Mouse (Mus musculus) left cerebral cortex, postnatal 14 days (tissue): Measurements from ENCODE around the gene Faap20. TPM values are rescaled to one million over a fixed set of nuclear protein-coding genes. Genes with fewer than 3 reads are reported as not detected.

ENCODE experiments used
- DNase-seq, 2 experiments: peaks; one replicate each; pipeline ENCODE4 v3.0.0; 2021 to 2022; ENCODE audit warnings: low spot score in 2 of 2, mixed read lengths in 1 of 2
- intact Hi-C: fragments of 180-260 bp; cut with DNase I; formaldehyde crosslinking; loops from one replicate; pipeline ENCODE4 v1.15.1; 2025
- total RNA-seq, 2 experiments: library from RNA; stranded (reverse); gene quantifications; 2 replicates each; pipeline ENCODE4 v1.2.3; 2021

Gene Faap20
- total RNA-seq, 2 experiments from 2014 or later = 22.6 to 27.0 TPM

DNA sequence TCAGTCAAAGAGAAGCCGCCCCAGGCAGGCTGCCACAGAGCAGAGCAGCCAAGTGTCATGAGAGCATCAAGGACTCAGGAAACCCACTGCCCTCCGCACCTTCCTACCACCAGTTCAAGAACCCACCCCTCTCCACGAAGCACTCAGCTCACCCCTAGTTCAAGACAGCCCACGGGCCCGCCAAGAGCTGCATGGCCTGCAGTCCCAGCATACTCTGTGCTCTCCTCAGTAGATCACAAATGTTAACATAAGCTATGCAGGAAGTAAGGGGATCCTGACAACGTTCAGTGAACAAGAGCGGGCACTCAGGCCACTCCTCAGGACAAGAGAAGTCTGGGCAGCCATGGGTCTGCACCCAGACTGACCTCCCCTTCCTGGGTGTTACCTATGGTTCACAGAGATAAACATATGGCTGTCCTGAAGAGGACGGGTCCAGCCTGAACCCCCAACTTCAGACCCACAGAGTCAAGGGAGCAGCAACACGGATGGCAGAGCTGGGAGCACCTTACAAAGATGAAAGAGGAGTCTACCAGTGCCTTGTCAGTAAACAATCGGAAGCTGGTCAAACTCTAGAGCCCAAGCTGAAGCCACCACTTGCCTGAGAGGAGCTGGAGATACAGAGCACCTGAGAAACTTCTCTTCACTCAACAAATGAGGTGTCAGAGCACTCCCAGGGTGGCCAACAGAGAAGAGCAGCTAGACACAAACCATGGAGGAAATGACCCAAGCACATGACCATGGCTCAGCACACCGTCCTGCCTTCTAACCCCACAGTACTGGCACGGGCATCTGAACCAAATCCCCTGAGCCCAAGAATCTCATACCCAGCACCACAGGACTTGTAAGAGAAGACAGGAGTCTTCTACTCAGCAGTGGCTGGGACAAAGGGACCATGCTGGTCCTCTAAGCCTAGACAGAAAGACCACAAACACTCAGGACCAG is 30.1 kb upstream of the Faap20 start:
- DNase-seq = no peak
- intact Hi-C loops = loop anchor here (5.0 kb wide), 1 partner anchor 57 kb away; no protein-coding TSS in a partner anchor

DNA sequence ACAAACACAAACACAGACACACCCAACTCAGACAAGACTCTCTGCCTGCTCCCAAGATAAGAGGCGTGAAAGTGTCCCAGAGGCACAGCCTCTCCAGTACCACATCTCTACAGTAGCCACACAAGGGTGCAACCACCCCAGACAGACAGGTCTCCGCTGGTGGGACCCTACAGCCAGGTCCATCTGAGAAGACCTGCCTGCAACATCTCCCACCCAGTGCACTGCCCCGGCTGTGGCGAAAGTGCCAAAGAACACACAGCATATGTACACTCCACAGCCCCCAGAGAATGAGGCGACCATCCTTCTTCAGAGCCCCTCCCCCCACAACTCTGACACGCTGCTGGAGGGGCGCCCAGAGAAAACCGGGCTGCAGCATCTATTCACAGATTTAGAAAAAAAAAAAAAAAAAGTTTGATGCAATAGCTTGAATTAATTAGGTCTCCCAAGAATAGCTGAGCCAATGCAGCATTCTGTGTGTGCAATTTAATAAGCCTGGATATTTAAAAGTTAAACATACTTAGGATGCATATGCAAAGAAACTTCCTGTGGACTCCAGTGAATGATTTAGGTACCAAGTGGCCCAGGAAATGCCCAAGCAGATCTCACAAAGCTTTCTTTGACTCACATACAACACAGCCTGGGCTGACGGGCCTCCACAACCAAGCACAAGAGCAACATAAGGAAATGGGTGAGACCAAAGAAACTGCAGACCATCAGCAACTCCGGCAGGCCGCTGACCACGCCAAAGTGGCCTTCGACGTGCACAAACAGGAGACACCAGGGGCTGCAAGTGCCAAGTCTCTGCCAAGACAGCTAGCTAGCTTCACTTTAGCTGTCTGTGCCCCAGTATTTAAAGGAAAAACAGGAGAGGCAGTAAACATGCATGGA is 29.1 kb upstream of the Faap20 start:
- peak in 1 of 2 experiments; percentile 50 for DNase-seq
- intact Hi-C loops = loop anchor here (5.0 kb wide), 1 partner anchor 58 kb away; no protein-coding TSS in a partner anchor

DNA sequence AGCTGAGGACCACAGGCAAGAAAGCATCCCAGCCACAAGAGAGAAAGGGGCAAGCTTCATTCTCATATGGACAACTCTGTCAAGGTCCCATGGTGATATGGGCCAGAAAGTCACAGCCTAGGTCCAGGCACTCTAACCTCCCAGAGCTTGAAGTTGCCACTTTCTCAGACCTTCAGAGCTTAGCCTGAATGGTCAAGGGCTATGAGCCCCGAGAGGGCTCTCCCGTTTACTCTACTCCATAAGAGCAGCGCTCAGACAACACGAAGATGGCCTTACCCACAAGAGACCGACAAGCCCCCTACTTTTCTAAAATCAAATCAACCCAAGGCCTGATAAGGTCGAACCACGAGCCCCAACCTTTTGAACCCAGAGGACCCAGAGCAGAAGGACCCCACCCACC is 28.5 kb upstream of the Faap20 start:
- intact Hi-C loops = loop anchor here (5.0 kb wide), 1 partner anchor 59 kb away; no protein-coding TSS in a partner anchor
- no peak for DNase-seq

DNA sequence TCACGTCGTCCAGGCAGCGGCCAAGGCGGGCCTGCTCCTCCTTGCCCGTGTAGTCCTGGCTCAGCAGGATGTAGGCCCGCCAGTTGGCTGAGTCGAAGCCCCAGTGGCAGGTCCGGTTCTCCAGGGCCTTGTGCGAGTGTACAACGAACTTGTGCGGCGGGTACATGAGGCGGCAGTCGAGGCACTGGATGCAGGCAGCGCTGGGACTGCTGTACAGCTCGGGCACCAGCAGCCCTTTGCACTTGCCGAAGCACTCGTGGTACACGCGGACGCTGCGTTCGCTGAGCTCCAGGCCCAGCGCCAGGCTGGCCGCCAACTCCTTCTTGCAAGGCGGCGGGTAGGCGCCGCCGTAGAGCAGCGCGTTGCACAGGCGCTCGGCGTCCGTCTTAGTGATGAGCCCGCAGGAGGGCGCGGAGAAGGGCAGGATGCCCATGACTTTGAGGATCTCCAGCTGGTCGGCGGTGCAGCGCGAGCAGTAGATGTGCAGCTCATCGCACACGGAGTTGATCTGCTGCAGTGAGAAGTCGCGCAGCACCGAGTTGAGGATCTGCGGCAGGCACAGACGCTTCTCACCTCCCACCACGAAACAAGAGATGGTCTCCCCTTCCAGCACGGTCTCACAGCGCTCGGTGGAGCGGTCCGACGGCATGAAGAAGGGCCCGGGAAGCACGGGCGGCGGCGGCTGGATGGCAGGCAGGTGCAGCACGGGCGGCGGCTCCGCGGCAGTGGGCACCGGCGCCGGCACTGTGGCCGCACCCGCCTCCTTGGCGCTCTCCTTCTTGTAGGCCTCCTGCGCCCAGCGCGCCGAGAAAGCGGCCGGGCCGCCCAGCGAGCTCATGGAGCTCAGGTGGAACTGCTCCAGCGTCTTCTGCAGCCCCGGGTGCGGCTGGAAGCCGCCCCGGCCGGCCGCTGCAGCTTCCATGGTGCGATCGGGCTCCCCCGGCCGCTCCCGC is 27.7 kb upstream of the Faap20 start:
- intact Hi-C loops = loop anchor here (5.0 kb wide), 1 partner anchor 60 kb away; no protein-coding TSS in a partner anchor
- DNase-seq = peak; percentile 71 to 78

DNA sequence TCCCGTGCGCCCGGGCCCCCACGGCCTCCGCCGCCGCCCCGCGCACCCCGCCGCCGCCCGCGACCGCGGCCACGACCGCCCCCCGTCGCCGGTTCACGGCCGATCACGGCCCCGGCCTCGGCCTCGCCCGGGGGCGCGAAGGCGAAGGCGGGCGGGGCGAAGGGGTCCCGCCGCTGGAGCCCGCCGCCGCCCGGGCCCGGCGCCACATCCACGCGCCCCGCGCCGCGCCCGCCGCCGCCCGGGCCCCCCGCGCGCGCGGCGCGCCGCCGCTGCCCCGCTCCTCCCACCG is 27.1 kb upstream of the Faap20 start, which contains the start of gene Ski:
Gene Ski, minus strand, starts transcription at position 41 of the 289 bp plus-strand sequence.
- intact Hi-C loops = loop anchor here (5.0 kb wide), 1 partner anchor 60 kb away; no protein-coding TSS in a partner anchor

DNA sequence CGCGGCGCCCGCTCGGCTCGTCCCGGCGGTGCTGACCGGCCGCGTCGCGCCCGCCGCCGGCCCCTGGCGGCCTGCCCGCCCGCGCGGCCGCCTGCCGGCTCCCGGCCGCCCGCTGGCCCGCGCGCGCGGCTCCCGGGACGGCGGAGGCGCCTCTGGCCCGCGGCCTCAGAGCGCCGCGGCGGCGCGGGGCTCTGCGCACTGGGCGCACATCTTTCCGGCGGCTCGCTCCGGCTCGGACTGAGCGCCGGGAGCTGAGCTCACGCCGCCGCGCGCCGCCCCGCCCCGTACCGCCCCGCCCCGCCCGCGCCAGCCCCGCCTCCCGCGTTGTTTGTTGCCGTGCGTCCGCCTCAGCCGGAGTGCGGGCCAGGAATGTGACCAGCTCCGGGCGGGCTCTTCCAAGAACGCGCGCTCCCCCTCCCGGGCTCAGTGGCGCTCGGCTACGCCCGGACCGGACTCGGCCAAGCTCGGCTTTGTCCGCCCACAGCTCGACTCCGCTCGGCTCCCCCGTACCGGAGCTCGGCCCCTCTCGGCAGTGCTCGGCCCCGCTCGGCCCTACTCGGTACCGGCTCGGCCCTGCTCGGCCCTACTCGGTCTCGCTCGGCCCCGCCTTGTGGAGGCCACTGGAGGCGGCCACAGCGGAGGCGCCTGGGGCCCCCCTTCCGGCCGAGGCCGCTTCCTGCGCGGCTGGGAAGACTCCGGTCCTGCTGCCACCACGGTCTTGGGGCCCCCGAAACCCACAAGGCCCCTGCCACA is 26.6 kb upstream of the Faap20 start:
- peak; percentile 99 to 100 for DNase-seq
- intact Hi-C loops = loop anchor here (5.0 kb wide), 1 partner anchor 61 kb away; no protein-coding TSS in a partner anchor

More for the DNA sequence above, 27.1 kb upstream of the Faap20 start, which contains the start of gene Ski:
- no peak for DNase-seq

DNA sequence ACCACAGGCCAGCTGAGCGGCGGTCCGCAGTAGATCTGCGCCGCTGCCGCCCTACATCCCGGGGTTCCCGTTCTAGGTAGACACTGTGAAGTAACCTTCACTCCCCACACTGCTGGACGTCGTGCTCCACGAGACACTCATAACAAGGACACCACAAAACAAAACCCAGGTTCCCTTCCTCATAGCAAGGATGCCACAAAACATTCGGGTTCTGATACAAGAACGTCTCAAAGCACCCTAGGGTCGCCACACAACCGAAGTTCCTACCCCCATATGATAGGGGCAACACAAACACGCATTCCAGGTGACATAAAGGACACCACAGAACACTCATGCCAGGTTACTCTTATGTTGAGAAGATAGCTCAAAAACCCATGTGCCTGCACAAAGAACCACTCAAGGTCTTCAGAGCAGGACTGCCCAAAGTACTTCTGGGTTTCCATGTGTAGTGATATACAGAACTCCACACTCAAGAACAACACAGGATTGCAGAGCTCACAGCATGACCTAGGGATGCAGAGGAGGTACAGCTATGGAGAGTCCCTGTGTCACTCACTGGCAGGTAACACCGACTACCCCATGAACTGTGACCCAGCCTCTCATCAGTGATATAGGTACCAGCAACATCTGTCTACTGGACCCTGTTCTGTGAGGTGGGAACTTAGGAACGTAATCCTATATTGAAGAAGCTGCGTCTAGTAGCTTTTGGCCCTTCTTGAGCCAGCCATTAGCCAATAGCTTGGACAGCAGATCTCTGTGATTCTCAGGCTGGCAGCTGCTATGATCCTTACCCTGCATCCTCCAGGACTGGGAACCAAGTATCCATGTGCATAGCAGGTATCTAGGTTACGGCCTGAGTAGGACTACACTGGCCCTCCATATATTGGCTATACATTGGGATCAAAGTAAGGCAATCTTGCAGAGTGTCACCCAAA is 25.7 kb upstream of the Faap20 start:
- DNase-seq = no peak
- intact Hi-C loops = loop anchor here (5.0 kb wide), 1 partner anchor 62 kb away; no protein-coding TSS in a partner anchor

DNA sequence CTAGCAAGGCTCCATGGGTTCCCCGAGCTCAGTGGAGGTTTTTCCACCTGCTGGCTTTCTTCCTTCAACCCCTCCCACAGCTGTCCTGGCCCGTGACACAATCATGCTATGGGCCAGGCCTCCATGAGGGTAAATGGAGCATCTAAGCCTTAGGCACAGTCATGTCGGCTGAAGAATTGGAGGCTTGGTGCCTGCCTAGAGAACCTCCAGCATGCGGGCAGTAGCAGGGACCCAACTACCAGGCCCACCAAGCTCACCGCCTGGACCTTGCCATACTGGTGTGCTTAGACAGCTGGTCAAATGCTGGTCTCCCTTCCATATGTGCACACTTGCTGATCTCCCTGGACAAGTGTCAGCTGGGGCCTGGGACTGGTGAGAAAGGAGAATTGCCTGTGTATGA is 23.7 kb upstream of the Faap20 start:
- intact Hi-C loops = no loop called here
- DNase-seq = no peak

DNA sequence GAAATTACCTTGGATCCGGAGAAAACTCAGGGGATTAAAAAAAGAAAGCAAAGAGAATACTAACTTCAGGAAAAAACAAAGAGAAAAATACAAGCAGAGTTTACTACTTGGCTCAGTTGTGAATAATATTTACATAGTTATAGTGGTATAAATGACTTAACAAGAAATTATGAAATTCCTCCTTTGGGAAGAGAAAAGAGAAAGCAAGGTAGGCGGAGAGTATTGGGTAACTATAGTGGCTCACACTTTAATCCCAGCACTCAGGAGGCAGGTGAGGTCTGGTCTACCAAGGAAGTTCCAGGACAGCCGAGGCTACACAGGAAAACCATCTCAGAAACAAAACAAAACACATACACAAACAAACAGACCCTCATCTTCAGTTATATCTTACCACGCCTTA is 21.6 kb upstream of the Faap20 start:
- intact Hi-C loops = no loop called here
- no peak for DNase-seq

DNA sequence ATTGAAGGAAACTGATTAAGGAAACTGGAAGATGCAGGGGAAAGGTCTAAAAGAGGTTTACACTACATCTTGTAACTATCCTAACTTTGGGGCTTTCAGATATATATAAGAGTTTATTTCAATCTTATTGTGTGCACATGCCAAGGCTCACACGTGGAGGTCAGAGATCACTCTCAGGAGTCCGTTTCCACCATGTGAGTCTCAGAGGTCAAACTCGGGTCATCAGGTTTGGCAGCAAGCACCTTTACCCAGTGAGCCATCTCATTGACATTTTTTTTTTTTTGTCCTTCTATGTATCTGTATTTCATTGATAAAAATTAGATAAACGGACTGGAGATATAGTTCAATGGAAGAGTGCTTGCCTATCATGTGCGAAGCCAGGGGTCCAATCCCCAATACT is 21.1 kb upstream of the Faap20 start:
- intact Hi-C loops = no loop called here
- DNase-seq = no peak

DNA sequence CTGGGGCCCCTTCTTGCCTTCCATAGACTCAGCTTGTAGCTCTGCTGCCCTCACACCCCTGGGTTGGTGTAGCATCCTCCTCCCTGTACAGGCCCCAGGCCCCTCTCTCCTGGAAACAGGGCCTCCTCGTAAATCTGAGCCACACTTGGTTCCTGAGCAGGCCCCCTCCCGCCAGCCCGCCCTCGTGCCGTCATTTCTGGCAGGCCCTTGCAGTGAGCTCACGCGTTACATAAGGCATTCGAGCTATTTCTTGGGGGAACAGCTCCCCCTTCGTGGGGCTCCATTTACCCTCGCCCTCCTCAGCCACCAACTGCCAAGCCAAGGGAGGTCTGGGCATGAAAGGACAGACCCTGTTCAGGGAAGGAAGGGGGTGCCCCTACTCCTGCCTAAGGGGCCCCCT is 15.7 kb upstream of the Faap20 start:
- intact Hi-C loops = no loop called here
- DNase-seq = peak; percentile 81 to 88

DNA sequence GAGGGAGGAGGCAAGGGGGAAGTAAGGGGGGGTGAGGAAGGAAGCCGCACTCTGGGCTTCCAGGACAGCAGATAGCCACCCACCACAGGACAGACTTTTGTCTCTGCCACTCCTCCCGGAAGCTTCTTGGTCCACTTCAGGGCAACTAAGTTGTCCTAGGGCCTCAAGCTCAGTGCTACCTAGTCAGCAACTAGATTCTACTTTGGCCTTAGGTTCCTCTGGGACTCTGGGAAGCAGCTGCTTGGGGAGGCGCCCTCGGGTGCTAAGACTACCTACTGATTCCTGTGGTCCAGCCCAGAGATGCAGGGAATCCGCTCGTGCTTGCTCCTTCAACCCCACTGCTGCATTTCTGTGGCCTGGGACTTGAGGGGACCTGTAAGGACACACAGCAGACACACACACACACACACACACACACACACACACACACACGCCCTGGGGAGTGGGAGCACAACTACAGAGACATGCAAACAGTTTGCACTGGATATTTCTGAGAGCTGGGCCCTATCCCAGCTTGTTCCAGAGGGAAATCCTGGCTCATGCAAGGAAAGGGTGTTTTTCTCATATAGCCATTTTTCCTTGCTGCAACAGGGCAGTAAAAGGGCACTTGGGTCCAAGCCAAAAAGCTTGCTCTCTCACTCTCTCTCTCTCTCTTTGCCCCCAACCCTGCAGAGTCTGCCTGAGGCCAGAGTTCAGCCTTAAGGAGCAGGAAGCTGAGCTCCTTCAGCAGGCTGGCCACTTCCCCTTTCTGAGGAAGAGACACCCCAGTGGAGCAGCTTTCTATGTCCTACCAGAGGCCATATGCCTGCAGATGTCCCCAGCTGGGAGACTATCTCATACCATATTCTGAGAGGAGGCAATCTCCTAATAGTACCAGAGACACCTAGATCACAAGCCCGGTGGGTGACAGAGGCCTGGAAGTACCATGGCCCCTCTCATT is 15.0 kb upstream of the Faap20 start:
- peak in 1 of 2 experiments; percentile 64 for DNase-seq
- intact Hi-C loops = no loop called here

DNA sequence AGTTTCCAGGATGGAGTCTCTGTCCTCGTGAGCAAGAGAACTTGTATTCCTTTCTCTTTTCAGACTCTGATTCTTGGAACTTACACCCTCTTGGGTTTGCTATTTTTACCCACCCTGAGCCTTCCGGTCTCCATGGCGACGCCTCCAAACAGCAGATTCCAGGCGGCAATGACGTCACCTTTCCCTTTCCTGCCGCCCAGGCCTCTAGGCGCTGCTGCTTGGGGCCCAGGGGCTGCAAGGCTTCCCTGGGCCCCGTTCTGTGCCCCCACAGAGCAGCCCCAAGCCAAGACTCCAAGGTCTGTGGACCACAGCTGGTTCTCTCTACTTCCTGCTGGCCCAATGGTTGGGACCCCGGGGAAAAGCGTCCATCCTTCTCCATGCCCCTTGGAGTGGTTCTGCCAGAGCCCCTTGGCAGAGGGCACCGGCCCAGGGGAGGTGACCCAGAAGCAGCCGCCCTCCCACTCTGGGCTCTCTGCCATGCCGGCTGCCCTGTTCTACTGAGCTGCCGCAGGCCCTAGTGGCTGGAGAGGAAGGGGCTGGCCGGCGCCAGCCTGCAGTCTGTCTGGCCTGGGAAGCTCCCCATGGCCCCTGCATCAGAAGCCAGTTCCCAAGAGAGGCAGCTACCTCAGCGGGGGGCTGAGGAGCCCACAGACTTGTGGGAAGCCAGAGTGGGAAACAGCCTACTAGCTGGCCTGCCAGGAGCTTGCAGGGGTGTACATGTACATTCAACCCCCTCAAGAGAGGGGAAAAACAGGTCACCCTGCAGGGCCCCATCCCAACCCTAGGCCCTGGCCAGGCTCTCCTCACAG is 14.1 kb upstream of the Faap20 start:
- DNase-seq = peak; percentile 94 to 96
- intact Hi-C loops = no loop called here

DNA sequence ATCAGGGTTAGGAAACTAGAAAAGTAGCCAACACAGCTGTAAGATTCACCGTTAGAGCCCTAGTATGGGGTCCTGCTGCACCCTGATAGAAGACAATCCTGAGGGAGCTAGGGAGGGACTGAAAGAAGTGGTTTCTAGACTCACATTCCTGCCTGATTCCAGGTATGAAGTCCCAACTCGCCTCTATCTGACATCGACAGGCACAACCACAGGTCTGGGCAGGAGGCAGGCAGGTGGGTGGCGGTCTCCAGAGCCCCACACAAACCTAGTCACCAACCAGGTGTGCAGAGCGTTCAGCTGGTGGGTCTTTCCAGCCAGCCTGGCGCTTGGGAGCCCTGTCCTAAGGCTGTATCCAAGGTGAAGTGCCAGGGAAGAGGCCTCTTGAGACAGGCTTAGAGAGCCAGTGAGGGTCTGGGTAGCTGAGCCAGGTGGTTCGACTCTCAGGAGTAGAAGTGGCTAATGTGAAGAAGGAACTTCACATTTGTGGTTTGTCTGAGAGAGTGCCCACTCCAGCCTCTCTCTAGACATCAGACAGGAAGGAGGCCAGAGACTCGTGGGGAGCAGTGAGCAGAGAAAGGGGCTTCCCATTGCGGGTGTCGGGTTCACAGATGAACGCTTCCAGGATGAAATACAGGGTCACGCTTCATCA is 12.7 kb upstream of the Faap20 start:
- intact Hi-C loops = no loop called here
- no peak for DNase-seq

DNA sequence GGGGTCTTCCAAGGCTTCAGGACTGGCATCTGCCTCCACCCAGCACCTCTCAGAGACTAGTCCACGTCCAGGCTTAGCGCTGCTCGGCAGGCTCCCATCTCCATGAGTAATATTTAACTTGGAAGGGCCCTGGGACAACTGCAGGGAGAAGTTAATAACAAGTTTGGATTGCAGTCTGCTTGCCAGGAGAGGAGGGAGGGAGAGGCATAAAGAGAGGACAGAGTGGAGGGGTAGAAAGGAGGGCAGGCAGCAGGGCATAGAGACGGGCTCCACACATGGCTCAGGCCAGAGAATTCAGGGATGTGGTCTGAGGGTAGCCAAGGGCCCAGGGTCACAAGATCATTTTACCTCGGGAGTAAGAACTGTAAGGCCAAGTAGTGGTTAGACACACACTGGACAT is 11.3 kb upstream of the Faap20 start:
- no peak for DNase-seq

More for the DNA sequence above, 11.3 kb upstream of the Faap20 start:
- intact Hi-C loops = no loop called here
